Mouse (Mus musculus): ENCODE data around the gene Gucy2g.

DNA sequence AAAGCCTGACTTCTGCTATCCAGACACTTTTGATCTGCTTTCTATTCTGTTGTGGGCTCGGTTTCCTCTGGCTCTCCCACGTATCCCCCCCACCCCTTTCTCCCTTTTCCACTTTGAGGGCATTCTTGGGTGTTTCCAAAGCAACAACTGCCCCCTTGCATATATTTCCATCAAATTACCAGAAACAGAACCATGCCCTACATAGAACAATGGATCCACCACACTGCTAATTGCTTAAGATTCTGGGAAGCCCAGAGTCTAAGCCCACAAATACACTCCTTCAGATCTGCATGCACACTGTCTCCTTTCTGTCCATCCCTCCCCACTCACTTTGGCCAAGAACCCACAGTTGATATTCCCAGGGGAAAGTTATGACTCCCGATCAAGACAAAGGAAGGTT is 55.4 kb downstream of the Gucy2g start:
- TF ChIP-seq CTCF (IDR thresholded peaks at IDR 0.05; ENCODE audit: low read depth) (no peak), EP300 (optimal IDR thresholded peaks at IDR 0.05) (no peak)

All from stomach, postnatal 0 days (tissue).